Mouse (Mus musculus) liver, postnatal 0 days (tissue): Measurements from ENCODE around the gene Slc22a1.

ENCODE experiments used
- CTCF ChIP-seq: sonication (generic); IDR thresholded peaks from 2 replicates; pipeline ENCODE4 v1.5.1; 2016; ENCODE audit warnings: antibody characterized with exemption, low read depth
- EP300 ChIP-seq: IDR thresholded peaks from 2 replicates; pipeline ENCODE4 v1.6.1; 2016; ENCODE audit warnings: antibody characterized with exemption, low read depth, mild to moderate bottlenecking

DNA sequence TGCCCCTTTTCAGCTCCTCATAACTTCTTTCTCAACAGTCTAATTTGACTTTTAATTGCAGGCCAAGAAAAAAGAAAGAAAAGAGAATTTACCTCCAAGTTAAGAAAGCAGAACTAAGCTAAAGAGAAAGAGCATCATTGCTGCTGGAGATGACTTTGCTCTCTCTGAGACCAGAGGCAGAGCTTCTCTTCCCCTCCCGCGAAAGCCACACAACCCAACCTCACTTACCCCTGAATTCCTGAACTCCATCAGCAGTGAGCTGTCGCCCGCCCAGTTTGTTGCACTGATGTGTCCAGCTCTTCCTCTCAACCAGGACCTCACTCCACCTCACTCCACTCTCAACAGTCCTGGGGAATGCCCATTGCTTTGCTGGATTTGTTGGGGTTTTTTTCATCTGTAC, 47.6 kb downstream of the Slc22a1 start:
- TF ChIP-seq CTCF (no peak), EP300 (no peak)
